Mouse (Mus musculus) activated CD4-positive, CD25-positive, alpha-beta regulatory T cell, adult 4 months (primary cell): ENCODE results near the gene Syn1. TPM values are rescaled to one million over a fixed set of nuclear protein-coding genes. Genes with fewer than 3 reads are reported as not detected.

Experiments
- ATAC-seq: one replicate; pipeline ENCODE4 v1.8.0; 2017
- polyA plus RNA-seq, 2 experiments: library from polyadenylated mRNA; unstranded; fragments of 100-300 nt; shearing (Covaris generic); gene quantifications; one replicate each; pipeline ENCODE4 v1.2.1; 2017

Gene Syn1
- polyA plus RNA-seq, 2 experiments from 2014 or later: not detected

- no peak for ATAC-seq
Measured at GRCm38 (mm10) chrX:20862105-20863065, 58.4 kb downstream of the Syn1 start.

DNA sequence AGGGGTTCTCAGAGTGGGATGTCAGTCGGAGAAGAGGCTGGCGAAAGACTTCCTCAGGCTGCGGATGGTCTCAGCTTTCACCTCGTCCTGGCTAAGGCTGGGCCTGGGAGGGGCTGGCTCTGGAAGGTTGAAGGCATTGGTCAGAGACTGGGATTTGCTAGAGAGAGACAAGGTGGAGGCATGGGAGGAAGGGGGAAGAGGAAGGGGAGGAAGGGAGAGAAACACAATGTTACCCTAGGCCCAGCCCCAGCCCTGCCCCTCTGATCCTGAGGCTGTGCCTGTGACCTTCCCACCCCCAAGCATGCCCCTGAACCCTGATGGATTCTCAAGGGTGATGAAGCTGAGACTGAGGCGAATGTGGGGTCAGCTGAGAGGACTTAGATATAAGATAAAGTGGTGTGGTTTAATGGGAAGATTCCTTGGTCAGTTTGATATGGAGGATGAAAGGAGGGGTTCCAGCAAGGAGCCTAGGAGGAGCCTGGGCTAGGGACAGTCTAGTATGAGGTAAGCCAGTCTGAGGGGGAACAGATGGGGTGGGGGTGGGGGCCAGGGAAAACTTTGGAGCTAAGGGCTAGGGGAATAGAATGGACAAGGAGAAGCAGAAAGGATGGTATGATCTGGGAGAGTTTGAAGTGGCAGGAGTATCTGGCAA is 59.2 kb downstream of the Syn1 start:
- ATAC-seq: no peak

DNA sequence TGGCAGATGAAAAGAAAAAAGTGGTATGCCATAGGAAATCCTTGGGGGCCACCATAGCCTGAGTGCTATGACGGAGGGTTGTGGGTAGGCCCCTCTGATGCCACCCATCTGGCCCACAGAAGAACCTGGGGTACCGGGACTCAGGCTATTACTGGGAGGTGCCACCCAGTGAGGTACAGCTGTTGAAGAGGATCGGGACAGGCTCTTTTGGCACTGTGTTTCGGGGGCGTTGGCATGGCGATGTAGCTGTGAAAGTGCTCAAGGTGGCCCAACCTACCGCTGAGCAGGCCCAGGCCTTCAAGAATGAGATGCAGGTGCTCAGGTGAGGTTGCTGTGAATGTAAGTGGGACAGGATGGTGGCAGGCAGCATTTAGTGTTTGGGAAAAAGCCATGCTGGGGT is 67.0 kb downstream of the Syn1 start:
- no peak for ATAC-seq

DNA sequence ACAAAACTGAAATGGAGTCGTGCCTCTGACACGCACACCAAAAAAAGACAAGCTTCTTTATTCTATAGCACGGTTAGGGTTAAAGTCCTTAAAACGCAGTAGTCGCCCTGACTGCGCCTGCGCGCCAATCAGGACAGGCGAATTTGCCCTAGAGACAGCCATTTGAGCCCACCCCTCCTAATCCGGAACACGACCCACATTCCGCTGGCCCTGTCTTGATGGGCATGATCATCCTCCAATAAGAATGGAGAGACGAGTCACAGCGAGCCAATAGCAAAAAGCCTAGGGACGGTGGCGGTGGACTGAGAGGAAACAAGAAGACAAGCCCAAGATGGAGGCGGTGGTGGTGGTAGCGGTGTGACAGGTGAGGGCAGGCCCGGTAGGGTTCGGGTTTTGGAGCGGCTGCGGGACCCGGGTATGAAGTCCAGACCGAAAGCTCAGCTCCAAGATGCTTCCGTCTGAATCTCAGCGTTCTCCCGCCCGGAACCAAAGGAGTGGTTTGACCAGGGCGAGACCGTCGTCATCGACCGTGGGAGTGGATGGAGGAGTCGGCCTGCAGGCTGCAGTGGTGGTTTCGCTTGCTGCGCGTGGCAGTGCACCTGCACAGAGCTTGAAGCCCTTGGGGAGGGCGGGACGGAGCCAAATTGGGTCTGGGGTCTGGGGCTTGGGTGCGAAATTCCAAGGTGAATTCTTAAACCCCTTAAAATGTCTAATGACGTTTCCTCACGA is 72.4 kb downstream of the Syn1 start:
- ATAC-seq: peak; percentile 100

- ATAC-seq: no peak
Measured at GRCm38 (mm10) chrX:20847816-20848215, 73.0 kb downstream of the Syn1 start.

GRCm38 (mm10) chrX:20847232-20847631 is 73.6 kb downstream of the Syn1 start:
- ATAC-seq: no peak

- ATAC-seq: no peak
Measured at GRCm38 (mm10) chrX:20828934-20829333, 91.9 kb downstream of the Syn1 start.

- ATAC-seq: peak; percentile 45
Measured at GRCm38 (mm10) chrX:20819708-20820426, 100.9 kb downstream of the Syn1 start.

DNA sequence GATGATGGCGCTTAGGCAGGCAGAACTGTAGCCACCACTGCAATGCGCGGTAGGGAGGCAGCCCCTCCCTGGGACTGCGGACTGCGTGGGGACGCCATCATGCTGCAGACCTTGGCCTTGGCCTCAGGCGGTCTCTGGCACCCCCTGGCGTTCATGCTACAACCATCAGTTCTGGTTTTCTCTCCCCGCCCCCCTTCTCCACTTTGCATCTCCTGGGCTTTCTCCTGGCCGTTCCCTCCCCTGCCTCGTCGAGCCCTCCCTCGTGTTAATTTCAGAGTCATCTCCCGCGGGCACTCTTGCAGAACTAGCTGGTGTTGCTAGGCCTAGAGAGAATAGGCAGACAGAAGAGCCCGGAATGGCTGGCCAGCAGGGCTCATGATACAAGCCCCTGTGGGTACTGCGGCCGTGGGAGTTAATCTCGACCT is 101.6 kb downstream of the Syn1 start:
- ATAC-seq: peak; percentile 81

DNA sequence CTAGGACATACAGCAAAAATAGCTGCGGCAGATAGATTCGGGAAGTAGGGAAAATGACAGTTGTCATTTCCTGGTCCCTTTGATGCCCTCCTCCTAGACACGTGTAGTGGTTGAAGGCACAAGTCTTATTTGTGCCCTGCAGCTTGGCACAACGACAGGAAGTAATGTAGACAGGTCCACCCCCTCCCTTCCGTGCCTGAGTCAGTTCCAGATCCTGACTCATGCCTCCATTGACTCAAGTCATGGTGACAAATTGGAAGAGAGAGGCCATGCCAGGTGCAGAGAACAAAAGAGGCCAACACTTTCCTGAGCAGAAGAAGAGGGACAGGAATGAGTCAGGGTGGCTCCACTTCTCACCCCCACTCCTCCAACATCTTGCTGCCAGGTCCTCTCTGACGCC is 103.8 kb downstream of the Syn1 start:
- ATAC-seq: peak; percentile 61

Other genes starting within 250 kb of the Syn1 start
- 1 to 10 TPM; 6.7 to 8.4 TPM for gene Cdk16, start 233.1 kb downstream of the Syn1 start, polyA plus RNA-seq
- 1 to 10 TPM; 6.1 to 6.6 TPM for gene Usp11, start 217.1 kb downstream of the Syn1 start, polyA plus RNA-seq
- gene Araf, start 123.2 kb downstream of the Syn1 start, polyA plus RNA-seq: 100 to 1,000 TPM; 113 to 128 TPM
- not detected for gene Timp1, start 50.8 kb downstream of the Syn1 start, polyA plus RNA-seq
- gene Cfp, start 10.6 kb upstream of the Syn1 start, polyA plus RNA-seq: 1 to 10 TPM; 2.4 to 5.2 TPM
- 1 to 10 TPM; 3.9 to 4.1 TPM for gene Elk1, start 29.6 kb upstream of the Syn1 start, polyA plus RNA-seq
- gene Uxt, start 41.0 kb upstream of the Syn1 start, polyA plus RNA-seq: 10 to 100 TPM; 40.8 to 49.3 TPM
- gene Zfp182, start 141.3 kb upstream of the Syn1 start, polyA plus RNA-seq: 10 to 100 TPM; 16.0 to 19.5 TPM
- not detected for gene Spaca5, start 147.4 kb upstream of the Syn1 start, polyA plus RNA-seq
- 1 to 10 TPM; 2.4 to 3.3 TPM for gene Zfp300, start 168.5 kb upstream of the Syn1 start, polyA plus RNA-seq
- gene Ssxa1, start 194.8 kb upstream of the Syn1 start, polyA plus RNA-seq: not detected